Mouse (Mus musculus) CH12.LX (cell line): ENCODE data around the gene Iars. TPM values are rescaled to one million over a fixed set of nuclear protein-coding genes. Genes with fewer than 3 reads are reported as not detected.
A peak's percentile ranks its signal among the peaks of the same experiment; 100 is the strongest.

Source experiments
- DNase-seq: peaks from one replicate; pipeline ENCODE4 v3.0.0-alpha.2; 2013; ENCODE audit errors: extremely low read depth
- H3K27ac ChIP-seq: 2 replicates; pipeline ENCODE4 v1.5.1; 2012; ENCODE audit warnings: low read depth, mild to moderate bottlenecking, control low read depth, moderate library complexity; ENCODE audit not compliant: insufficient read depth
- H3K27me3 ChIP-seq: replicated peaks from 2 replicates; pipeline ENCODE3; 2012; ENCODE audit warnings: inconsistent platforms
- H3K36me3 ChIP-seq, 2 experiments: replicated peaks in 1 of 2; 2 replicates each; pipeline versions ENCODE3 to v1.6.1; 2012; ENCODE audit warnings: inconsistent platforms in 1 of 2, low read length in 1 of 2, mild to moderate bottlenecking in 1 of 2, mixed read lengths in 1 of 2, moderate library complexity in 1 of 2; ENCODE audit not compliant: control insufficient read depth in 1 of 2, insufficient read depth in 1 of 2
- H3K4me1 ChIP-seq, 2 experiments: 2 replicates each; pipeline ENCODE4 v1.6.1; 2012; ENCODE audit warnings: inconsistent platforms in 1 of 2, moderate library complexity in 1 of 2; ENCODE audit not compliant: insufficient read depth in 2 of 2, control insufficient read depth in 1 of 2
- H3K4me2 ChIP-seq: 2 replicates; pipeline ENCODE4 v1.6.1; 2012; ENCODE audit warnings: low read depth, mild to moderate bottlenecking, control low read depth; ENCODE audit not compliant: poor library complexity, insufficient read depth, severe bottlenecking
- H3K4me3 ChIP-seq, 3 experiments: fragments of 150-350 bp in 1 of 3; sonication (generic) in 1 of 3; replicated peaks in 1 of 3; 2 replicates each; pipeline versions ENCODE3 to v1.5.1; 2011 to 2012; ENCODE audit warnings: low read depth in 2 of 3, low read length in 2 of 3, mild to moderate bottlenecking in 2 of 3, moderate library complexity in 2 of 3, control low read depth in 1 of 3, improper control_type of control experiment in 1 of 3, inconsistent platforms in 1 of 3, mixed read lengths in 1 of 3; ENCODE audit not compliant: poor library complexity in 1 of 3
- H3K79me2 ChIP-seq: replicated peaks from 2 replicates; pipeline ENCODE4 v1.6.1; 2012; ENCODE audit warnings: mild to moderate bottlenecking, moderate library complexity; ENCODE audit not compliant: control insufficient read depth, poor library complexity, insufficient read depth, severe bottlenecking; ENCODE audit errors: extremely low read depth
- H3K9ac ChIP-seq: 2 replicates; pipeline ENCODE4 v1.6.1; 2012; ENCODE audit warnings: low read depth, mild to moderate bottlenecking, control low read depth, moderate library complexity; ENCODE audit not compliant: insufficient read depth
- H3K9me3 ChIP-seq: replicated peaks from 2 replicates; pipeline ENCODE3; 2012; ENCODE audit warnings: low read length, inconsistent platforms, mixed read lengths
- CHD2 ChIP-seq: IDR thresholded peaks from 2 replicates; pipeline ENCODE4 v1.6.1; 2011; ENCODE audit warnings: low read length, improper control_type of control experiment
- ELF1 ChIP-seq: IDR thresholded peaks from 2 replicates; pipeline ENCODE4 v1.6.1; 2014; ENCODE audit warnings: low read depth, mild to moderate bottlenecking, inconsistent platforms, low read length, improper control_type of control experiment
- GABPA ChIP-seq: IDR thresholded peaks from 2 replicates; pipeline ENCODE4 v1.6.1; 2012; ENCODE audit warnings: low read depth, low read length, improper control_type of control experiment, inconsistent platforms; ENCODE audit not compliant: insufficient replicate concordance
- IRF4 ChIP-seq: IDR thresholded peaks from 2 replicates; pipeline ENCODE4 v1.6.1; 2014; ENCODE audit warnings: low read depth, mild to moderate bottlenecking, inconsistent platforms, low read length, improper control_type of control experiment
- JUN ChIP-seq: IDR thresholded peaks from 2 replicates; pipeline ENCODE4 v1.6.1; 2011; ENCODE audit warnings: low read depth, mild to moderate bottlenecking, low read length, improper control_type of control experiment, moderate library complexity; ENCODE audit not compliant: insufficient read depth
- MAFK ChIP-seq: IDR thresholded peaks from 2 replicates; pipeline ENCODE4 v1.6.1; 2011; ENCODE audit warnings: low read length, improper control_type of control experiment; ENCODE audit not compliant: insufficient replicate concordance
- MAX ChIP-seq: IDR thresholded peaks from 2 replicates; pipeline ENCODE4 v1.6.1; 2011; ENCODE audit warnings: low read length, improper control_type of control experiment
- MAZ ChIP-seq: IDR thresholded peaks from 2 replicates; pipeline ENCODE4 v1.6.1; 2012; ENCODE audit warnings: low read depth, mild to moderate bottlenecking, inconsistent platforms, low read length, improper control_type of control experiment, moderate library complexity
- NELFE ChIP-seq: IDR thresholded peaks from 2 replicates; pipeline ENCODE4 v1.6.1; 2011; ENCODE audit warnings: low read depth, low read length, improper control_type of control experiment
- PAX5 ChIP-seq: IDR thresholded peaks from 2 replicates; pipeline ENCODE4 v1.6.1; 2012; ENCODE audit warnings: low read length, inconsistent platforms, mixed read lengths
- SMC3 ChIP-seq: IDR thresholded peaks from 2 replicates; pipeline ENCODE4 v1.6.1; 2011; ENCODE audit warnings: low read depth, low read length, improper control_type of control experiment
- USF1 ChIP-seq: IDR thresholded peaks from 2 replicates; pipeline ENCODE4 v1.6.1; 2014; ENCODE audit warnings: low read depth, mild to moderate bottlenecking, inconsistent platforms, low read length, improper control_type of control experiment
- USF2 ChIP-seq: conservative IDR thresholded peaks from 2 replicates; pipeline ENCODE4 v1.6.1; 2011; ENCODE audit warnings: low read depth, low read length, improper control_type of control experiment
- dilution Hi-C: fragments of 300-500 bp; cut with MboI; formaldehyde crosslinking; loops from 2 replicates; pipeline ENCODE4 v1.14.3; 2020; ENCODE audit warnings: low sequenced_read_pairs; ENCODE audit not compliant: extremely low pct_unique_long_range_greater_than_20kb, extremely low pct_ligation_motif_present
- in situ Hi-C: fragments of 300-500 bp; cut with MboI; formaldehyde crosslinking; loops from 3 replicates; pipeline ENCODE4 v1.14.3; 2019; ENCODE audit warnings: low sequenced_read_pairs, low pct_ligation_motif_present, low pct_unique_long_range_greater_than_20kb, mixed read lengths
- polyA plus RNA-seq: library from polyadenylated mRNA; unstranded; fragments of >175 nt; gene quantifications from 2 replicates; pipeline ENCODE4 v1.2.1, GENCODE M21; 2012; ENCODE audit warnings: low read depth; ENCODE audit not compliant: insufficient read length
- total RNA-seq, 2 experiments: library from RNA; depleted of rRNA; stranded (reverse); fragments of 300-350 nt in 1 of 2; fragments of >200 nt in 1 of 2; gene quantifications; 2 replicates each; pipeline ENCODE4 v1.2.3; 2012 to 2014

Gene Iars
- total and polyA plus RNA-seq, 3 experiments, result 88.2 to 160 (median 141) TPM

DNA sequence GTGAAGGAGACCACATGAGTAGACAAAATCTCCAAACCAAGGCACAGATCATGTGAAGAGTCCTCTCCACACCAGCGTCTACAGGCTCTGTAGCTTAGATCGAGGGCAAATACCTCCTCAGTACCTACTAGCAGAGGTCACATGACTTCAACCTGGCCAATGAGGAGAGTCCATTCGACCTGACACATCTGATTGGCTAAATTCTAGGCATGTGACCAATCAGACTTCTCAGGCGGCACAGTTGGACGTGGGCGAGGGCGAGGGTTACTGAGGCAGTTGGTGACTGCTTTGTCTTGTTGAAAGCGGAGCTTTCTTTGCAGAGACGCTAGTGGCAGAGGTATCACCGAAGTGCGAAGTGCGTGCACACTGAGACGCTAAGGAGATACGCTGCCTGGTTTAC lies 80.3 kb downstream of the Iars start:
- in situ Hi-C loops, result no loop called here
- no peaks in the 10 kb centered on the region for H3K27me3 ChIP-seq
- TF ChIP-seq JUN, result no peak
- peak; percentile 24; the same call in 1 of the 2 replicates for TF ChIP-seq USF1
- TF ChIP-seq USF2, result peak; percentile 38
- no peaks in the 10 kb centered on the region for H3K9me3 ChIP-seq
- DNase-seq, result no peak
- H3K9ac ChIP-seq, result no peak overlapping the region
- no peak overlapping the region for H3K4me2 ChIP-seq
- dilution Hi-C loops, result no loop called here
- no peaks in the 10 kb centered on the region for H3K36me3 ChIP-seq
- H3K27ac ChIP-seq, result no peak overlapping the region
- no peaks in the 10 kb centered on the region for H3K79me2 ChIP-seq
- no peak overlapping the region for H3K4me3 ChIP-seq
- H3K4me1 ChIP-seq, result no peaks in the 10 kb centered on the region

DNA sequence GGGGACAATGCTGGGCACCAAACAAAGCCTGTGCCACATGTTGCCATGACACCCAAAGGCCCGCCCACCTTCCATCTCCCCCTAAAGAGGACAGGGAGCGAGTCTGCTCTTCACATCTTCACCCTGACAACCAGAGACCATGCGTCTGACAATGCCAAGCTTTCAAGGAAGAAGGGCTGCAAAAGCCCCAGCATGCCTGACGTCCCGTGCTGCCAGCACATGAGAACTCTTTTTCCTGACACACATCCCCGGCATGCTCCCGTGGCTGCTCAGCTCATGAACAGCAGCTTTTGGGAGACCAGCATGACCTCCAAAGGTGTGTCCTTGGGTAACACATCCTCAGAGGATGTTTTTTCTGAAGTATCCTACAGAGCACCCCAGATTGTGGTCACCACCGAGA lies 83.4 kb downstream of the Iars start:
- Histone ChIP-seq H3K27ac (no peak overlapping the region), H3K4me1 (peaks cover 0 to 9% of the 10 kb centered on the region in 2 experiments; a peak in 2 of 4 replicates), H3K36me3 (no peaks in the 10 kb centered on the region), H3K79me2 (no peaks in the 10 kb centered on the region), H3K4me2 (no peak overlapping the region), H3K27me3 (no peaks in the 10 kb centered on the region), H3K9me3 (no peaks in the 10 kb centered on the region), H3K9ac (no peak overlapping the region), H3K4me3 (no peak overlapping the region)
- TF ChIP-seq MAZ (no peak), NELFE (no peak), IRF4 (no peak), SMC3 (no peak), USF2 (no peak), GABPA (no peak)
- dilution Hi-C loops, result no loop called here
- DNase-seq, result no peak
- in situ Hi-C loops, result no loop called here

DNA sequence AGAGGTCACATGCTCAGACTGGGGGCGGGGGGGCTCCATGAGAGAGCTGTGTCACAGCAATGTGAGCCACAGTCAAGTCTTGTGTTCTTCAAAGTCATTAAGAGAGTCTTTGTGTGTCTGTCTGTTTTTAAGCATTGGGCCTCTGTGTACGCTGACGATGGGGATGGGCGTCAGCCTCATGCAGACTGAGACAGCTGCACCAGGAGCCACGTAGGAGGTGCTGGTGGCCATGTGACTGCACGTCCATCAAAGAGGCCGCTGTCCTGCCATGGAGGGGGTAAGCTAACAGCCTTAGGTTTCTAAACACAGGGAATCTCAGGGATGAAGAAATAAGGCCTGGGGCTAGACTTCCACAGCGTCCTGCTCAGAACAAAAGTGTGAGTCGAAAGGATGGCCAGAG lies 84.4 kb downstream of the Iars start:
- H3K4me3 ChIP-seq, result no peak overlapping the region
- in situ Hi-C loops (no loop called here), dilution Hi-C loops (no loop called here)
- no peak overlapping the region for H3K27ac ChIP-seq
- no peak overlapping the region for H3K4me2 ChIP-seq
- H3K36me3 ChIP-seq, result no peaks in the 10 kb centered on the region
- H3K79me2 ChIP-seq, result no peaks in the 10 kb centered on the region
- DNase-seq, result no peak
- peaks cover 0 to 9% of the 10 kb centered on the region in 2 experiments; a peak in 2 of 4 replicates for H3K4me1 ChIP-seq
- no peak overlapping the region for H3K9ac ChIP-seq
- no peaks in the 10 kb centered on the region for H3K27me3 ChIP-seq
- no peak for TF ChIP-seq PAX5
- no peak for TF ChIP-seq MAZ
- no peak for TF ChIP-seq NELFE
- TF ChIP-seq MAX, result no peak
- no peak for TF ChIP-seq ELF1
- TF ChIP-seq CHD2, result no peak
- TF ChIP-seq MAFK, result no peak
- no peaks in the 10 kb centered on the region for H3K9me3 ChIP-seq
